8 mouse cellular contexts compared by ENCODE assay signal in the genomic region with DNA sequence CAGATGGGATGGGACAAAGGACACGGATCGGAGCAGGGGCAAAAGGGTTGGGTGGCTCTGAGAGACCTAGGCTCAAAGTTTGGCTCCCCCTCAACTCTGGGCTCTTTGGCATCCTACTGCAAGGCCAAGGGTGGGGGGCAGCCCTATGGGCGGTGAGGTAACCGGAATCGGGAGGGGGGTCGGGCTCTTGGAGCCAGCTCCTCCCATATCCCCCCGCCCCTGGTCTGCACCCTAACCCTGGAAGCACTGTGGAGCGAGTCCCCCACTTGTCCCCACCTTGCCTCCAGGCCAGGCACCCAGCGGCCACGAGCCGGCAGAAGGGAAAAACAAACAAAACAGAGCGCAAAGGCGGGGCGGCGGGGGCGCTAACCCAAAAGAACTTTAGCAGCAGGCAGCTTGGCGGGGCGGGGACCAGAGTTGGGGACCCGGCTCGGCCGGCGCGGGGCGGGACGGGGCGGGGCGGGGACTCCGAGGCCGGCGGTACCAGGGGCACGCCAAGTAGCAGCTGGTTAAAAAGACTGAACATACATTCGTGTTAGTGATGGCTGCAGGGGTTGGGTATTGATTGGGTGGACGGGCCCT. TPM values are rescaled to one million over a fixed set of nuclear protein-coding genes. Genes with fewer than 3 reads are reported as not detected.
DNase-seq lines count a peak whose midpoint lies in the region; ATAC-seq and TF ChIP-seq lines count a peak whose summit lies in the region.

No protein-coding gene starts in this region.

- TF ChIP-seq CTCF in intestine, postnatal 0 days (IDR thresholded peaks at IDR 0.05; ENCODE audit: low read depth) = no peak
- TF ChIP-seq CTCF in liver, postnatal 0 days (IDR thresholded peaks at IDR 0.05; ENCODE audit: low read depth) = no peak
- no peak for TF ChIP-seq CTCF in small intestine, adult 2 months (IDR thresholded peaks at IDR 0.05; ENCODE audit: extremely low read depth, insufficient read length, insufficient replicate concordance, low read depth, low read length)

- peak overlapping the region; percentile 71 for H3K4me2 ChIP-seq in forebrain, embryonic 11.5 days (ENCODE audit: low read depth, low read length, severe bottlenecking)
- peak overlapping the region; percentile 68 for H3K4me2 ChIP-seq in intestine, postnatal 0 days (replicated peaks; ENCODE audit: low read depth)
- peak overlapping the region; percentile 51 for H3K4me2 ChIP-seq in liver, postnatal 0 days (ENCODE audit: low read depth, low read length)

- peaks cover 29% of the 10 kb centered on the region for H3K4me1 ChIP-seq in forebrain, embryonic 11.5 days (replicated peaks; ENCODE audit: control insufficient read depth, insufficient read depth, low read length)
- 0 out of 2 replicates have a peak, but pooled peaks cover 5% of the 10 kb centered on the region for H3K4me1 ChIP-seq in intestine, postnatal 0 days (replicated peaks; ENCODE audit: control insufficient read depth, insufficient read depth, low read length)
- peaks cover 10% of the 10 kb centered on the region for H3K4me1 ChIP-seq in liver, postnatal 0 days (ENCODE audit: insufficient read depth)
- no peaks in the 10 kb centered on the region for H3K4me1 ChIP-seq in small intestine, adult 2 months (ENCODE audit: control insufficient read depth, insufficient read depth, insufficient read length, low read length)

- ATAC-seq in forebrain, embryonic 11.5 days (replicated peaks; ENCODE audit: low FRiP score) = peak; percentile 61
- no peak for ATAC-seq in intestine, postnatal 0 days
- ATAC-seq in liver, postnatal 0 days = no peak

- peak; percentile 40 for DNase-seq in right cerebral cortex, postnatal 4 days
- DNase-seq in right cerebral cortex, adult 2 months (ENCODE audit: low spot score in 2 of 2) = no peak
- peak; percentile 82 for DNase-seq in forebrain, embryonic 11.5 days (ENCODE audit: low spot score)
- peak; percentile 52 for DNase-seq in liver, postnatal 0 days
- DNase-seq in layer of hippocampus, adult 9-11 months = no peak
- no peak for DNase-seq in left cerebral cortex, postnatal 14 days (ENCODE audit: low spot score in 2 of 2)

- TF ChIP-seq POLR2A in small intestine, adult 2 months (IDR thresholded peaks at IDR 0.05; ENCODE audit: low read depth, low read length) = no peak

- H3K4me3 ChIP-seq in forebrain, embryonic 11.5 days (ENCODE audit: low read depth, low read length) = peak overlapping the region; percentile 33
- peak overlapping the region; percentile 39 for H3K4me3 ChIP-seq in intestine, postnatal 0 days (ENCODE audit: low read depth, low read length)
- peak overlapping the region; percentile 14; the same call in 1 of the 2 replicates for H3K4me3 ChIP-seq in liver, postnatal 0 days (ENCODE audit: low read depth, low read length)
- H3K4me3 ChIP-seq in small intestine, adult 2 months (ENCODE audit: low read depth, low read length) = peak overlapping the region; percentile 10; the same call in 1 of the 2 replicates

- WGBS in forebrain, embryonic 11.5 days = under 1% methylated on average over 33 of the region's 33 CpGs
- WGBS in intestine, postnatal 0 days = 2% methylated on average over 33 of the region's 33 CpGs
- 1% methylated on average over 33 of the region's 33 CpGs for WGBS in liver, postnatal 0 days (ENCODE audit: insufficient replicate concordance)
- WGBS in small intestine, adult 2 months = 2% methylated on average over 33 of the region's 33 CpGs

- H3K27ac ChIP-seq in forebrain, embryonic 11.5 days (ENCODE audit: low read depth, low read length) = no peak overlapping the region
- H3K27ac ChIP-seq in intestine, postnatal 0 days (ENCODE audit: low read depth, low read length) = no peak overlapping the region
- H3K27ac ChIP-seq in liver, postnatal 0 days (ENCODE audit: low read depth) = no peak overlapping the region
- H3K27ac ChIP-seq in small intestine, adult 2 months (ENCODE audit: insufficient read depth, low read depth, low read length) = no peak overlapping the region

- peak overlapping the region; percentile 52 for H3K9ac ChIP-seq in forebrain, embryonic 11.5 days (ENCODE audit: low read length)
- H3K9ac ChIP-seq in intestine, postnatal 0 days (ENCODE audit: low read depth, low read length) = no peak overlapping the region
- H3K9ac ChIP-seq in liver, postnatal 0 days (replicated peaks) = no peak overlapping the region

- H3K9me3 ChIP-seq in forebrain, embryonic 11.5 days (ENCODE audit: control insufficient read depth, low read length) = no peaks in the 10 kb centered on the region
- H3K9me3 ChIP-seq in intestine, postnatal 0 days (ENCODE audit: control insufficient read depth) = no peaks in the 10 kb centered on the region
- no peaks in the 10 kb centered on the region for H3K9me3 ChIP-seq in liver, postnatal 0 days (ENCODE audit: low read length)

- peaks cover 27% of the 10 kb centered on the region for H3K27me3 ChIP-seq in forebrain, embryonic 11.5 days (ENCODE audit: control insufficient read depth, insufficient read depth, low read length)
- peaks cover 61% of the 10 kb centered on the region for H3K27me3 ChIP-seq in intestine, postnatal 0 days (replicated peaks; ENCODE audit: control insufficient read depth, insufficient read depth, low read length)
- H3K27me3 ChIP-seq in liver, postnatal 0 days (ENCODE audit: insufficient read depth, low read length) = peaks cover 60% of the 10 kb centered on the region
- H3K27me3 ChIP-seq in small intestine, adult 2 months (ENCODE audit: control insufficient read depth, insufficient read depth, low read length) = peaks cover 38% of the 10 kb centered on the region

- TF ChIP-seq EP300 in liver, postnatal 0 days (IDR thresholded peaks at IDR 0.05; ENCODE audit: low read depth) = no peak

- no peaks in the 10 kb centered on the region for H3K36me3 ChIP-seq in forebrain, embryonic 11.5 days (ENCODE audit: control insufficient read depth, insufficient read depth, low read length)
- H3K36me3 ChIP-seq in intestine, postnatal 0 days (ENCODE audit: control insufficient read depth, insufficient read depth) = no peaks in the 10 kb centered on the region
- no peaks in the 10 kb centered on the region for H3K36me3 ChIP-seq in liver, postnatal 0 days (replicated peaks; ENCODE audit: insufficient read depth, low read length)
- H3K36me3 ChIP-seq in small intestine, adult 2 months (ENCODE audit: control insufficient read depth, insufficient read depth, low read length) = no peaks in the 10 kb centered on the region

- intact Hi-C loops in left cerebral cortex, postnatal 14 days (cut with DNase I) = no loop called here

RNA-seq across cellular contexts. Expression of gene Slc22a7, which starts 16.9 kb away (rescaled TPM):
- polyA plus RNA-seq in forebrain, embryonic 11.5 days (2014; fragmentation: Nextera tagmentation; extraction: Ambion mirVana) = not detected in 2 replicates
- polyA plus RNA-seq in intestine, postnatal 0 days (2015; fragmentation: Nextera tagmentation; extraction: Ambion mirVana) = not detected in 2 replicates
- 0.18 and 0.34 TPM in 2 replicates for polyA plus RNA-seq in liver, postnatal 0 days (2015; fragmentation: Nextera tagmentation; extraction: Ambion mirVana)
- not detected in 2 replicates for polyA plus RNA-seq in small intestine, adult 2 months (2012; rRNA removed)
- under 1 TPM; 0.53 to 0.89 TPM for total RNA-seq in left cerebral cortex, postnatal 14 days (2021)

RNA-seq across cellular contexts. Expression of gene Crip3, which starts 26.5 kb away (rescaled TPM):
- 0.28 and 0.52 TPM in 2 replicates for polyA plus RNA-seq in forebrain, embryonic 11.5 days (2014; fragmentation: Nextera tagmentation; extraction: Ambion mirVana)
- polyA plus RNA-seq in intestine, postnatal 0 days (2015; fragmentation: Nextera tagmentation; extraction: Ambion mirVana) = 0.12 TPM in 1 of 2 replicates, not detected in the other
- not detected in 2 replicates for polyA plus RNA-seq in liver, postnatal 0 days (2015; fragmentation: Nextera tagmentation; extraction: Ambion mirVana)
- not detected in 2 replicates for polyA plus RNA-seq in small intestine, adult 2 months (2012; rRNA removed)
- total RNA-seq in left cerebral cortex, postnatal 14 days (2021) = 1 to 10 TPM; 3.3 to 5.3 TPM

RNA-seq across cellular contexts. Expression of gene Ttbk1, which starts 32.3 kb away (rescaled TPM):
- polyA plus RNA-seq in forebrain, embryonic 11.5 days (2014; fragmentation: Nextera tagmentation; extraction: Ambion mirVana) = 3.5 TPM in 2 replicates
- polyA plus RNA-seq in intestine, postnatal 0 days (2015; fragmentation: Nextera tagmentation; extraction: Ambion mirVana) = 0.09 and 0.16 TPM in 2 replicates
- polyA plus RNA-seq in liver, postnatal 0 days (2015; fragmentation: Nextera tagmentation; extraction: Ambion mirVana) = not detected in 2 replicates
- polyA plus RNA-seq in small intestine, adult 2 months (2012; rRNA removed) = 0.20 and 0.25 TPM in 2 replicates
- 100 to 1,000 TPM; 135 to 142 TPM for total RNA-seq in left cerebral cortex, postnatal 14 days (2021)

RNA-seq across cellular contexts. Expression of gene Dnph1, which starts 41.3 kb away (rescaled TPM):
- polyA plus RNA-seq in forebrain, embryonic 11.5 days (2014; fragmentation: Nextera tagmentation; extraction: Ambion mirVana) = 87.6 and 89.0 TPM in 2 replicates
- 10.9 and 11.1 TPM in 2 replicates for polyA plus RNA-seq in intestine, postnatal 0 days (2015; fragmentation: Nextera tagmentation; extraction: Ambion mirVana)
- polyA plus RNA-seq in liver, postnatal 0 days (2015; fragmentation: Nextera tagmentation; extraction: Ambion mirVana) = 7.4 and 8.6 TPM in 2 replicates
- polyA plus RNA-seq in small intestine, adult 2 months (2012; rRNA removed) = 3.3 and 6.3 TPM in 2 replicates
- total RNA-seq in left cerebral cortex, postnatal 14 days (2021) = 1 to 10 TPM; 5.2 to 5.3 TPM

Comparison
In these comparisons a context has a peak if more than half of its experiments do, and no peak if none do; other contexts are left out.
1. DNase-seq: peak in right cerebral cortex, postnatal 4 days (single experiment), forebrain, embryonic 11.5 days (single experiment) and liver, postnatal 0 days (single experiment); none in right cerebral cortex, adult 2 months (0 of 2), layer of hippocampus, adult 9-11 months (single experiment) and left cerebral cortex, postnatal 14 days (0 of 2).
2. Peak in every context shown above with its lines, with median percentiles within 50 percentile points of each other: H3K4me2 ChIP-seq and H3K4me3 ChIP-seq.